Mouse (Mus musculus) hindbrain, embryonic 10.5 days (tissue): ENCODE data around the gene Insig1. TPM values are rescaled to one million over a fixed set of nuclear protein-coding genes. Genes with fewer than 3 reads are reported as not detected.

Experiments used
- DNase-seq: peaks from one replicate; pipeline ENCODE4 v3.0.0-alpha.2; 2017; ENCODE audit warnings: low spot score
- H3K27ac ChIP-seq: fragments of 300-500 bp; sonication (generic); 2 replicates; pipeline ENCODE4 v1.5.1; 2016; ENCODE audit warnings: mild to moderate bottlenecking, moderate library complexity
- H3K27me3 ChIP-seq: fragments of 300-500 bp; sonication (generic); 2 replicates; pipeline ENCODE4 v1.6.1; 2016; ENCODE audit warnings: mild to moderate bottlenecking; ENCODE audit not compliant: poor library complexity, insufficient read depth, severe bottlenecking
- H3K36me3 ChIP-seq: fragments of 300-500 bp; sonication (generic); 2 replicates; pipeline ENCODE4 v1.6.1; 2016; ENCODE audit warnings: mild to moderate bottlenecking, moderate library complexity
- H3K4me1 ChIP-seq: fragments of 300-500 bp; sonication (generic); replicated peaks from 2 replicates; pipeline ENCODE4 v1.6.1; 2016; ENCODE audit warnings: mild to moderate bottlenecking
- H3K4me3 ChIP-seq: fragments of 300-500 bp; sonication (generic); 2 replicates; pipeline ENCODE4 v1.5.1; 2016; ENCODE audit warnings: mild to moderate bottlenecking, moderate library complexity
- H3K9me3 ChIP-seq: fragments of 300-500 bp; sonication (generic); 2 replicates; pipeline ENCODE4 v1.6.1; 2016; ENCODE audit warnings: mild to moderate bottlenecking, moderate library complexity
- WGBS: fragments of 180-500 bp; shearing (Covaris S2); methylation state at CpG from one replicate; pipeline ENCODE4 v1.1.7; 2016; 5-methylcytosine and 5-hydroxymethylcytosine counted together
- polyA plus RNA-seq: library from polyadenylated mRNA; unstranded; fragments of >200 nt; fragmentation: Nextera tagmentation; extraction: Ambion mirVana; gene quantifications from 2 replicates; pipeline ENCODE4 v1.2.1, GENCODE M21; 2016

Gene Insig1
- polyA plus RNA-seq: 105 and 122 TPM in 2 replicates

GRCm38 (mm10) chr5:28070828-28071455 is at the start of gene Insig1:
TSS of gene Insig1 (plus strand) at chr5:28071363.
- WGBS: under 1% methylated on average over 64 of the region's 64 CpGs

GRCm38 (mm10) chr5:28023452-28023851 is 47.7 kb upstream of the Insig1 start:
- H3K4me3 ChIP-seq: no peak overlapping the region
- no peak overlapping the region for H3K27ac ChIP-seq
- H3K36me3 ChIP-seq: no peaks in the 10 kb centered on the region
- H3K4me1 ChIP-seq: no peaks in the 10 kb centered on the region
- DNase-seq: no peak
- 68% methylated on average over 2 of the region's 2 CpGs for WGBS
- 0 out of 2 replicates have a peak, but pooled peaks cover 8% of the 10 kb centered on the region for H3K9me3 ChIP-seq
- H3K27me3 ChIP-seq: no peaks in the 10 kb centered on the region

More at GRCm38 (mm10) chr5:28070828-28071455, at the start of gene Insig1:
- peaks cover 45% of the 10 kb centered on the region for H3K4me1 ChIP-seq
- DNase-seq: peak; percentile 98
- no peaks in the 10 kb centered on the region for H3K9me3 ChIP-seq
- H3K27me3 ChIP-seq: no peaks in the 10 kb centered on the region
- peaks cover 33% of the 10 kb centered on the region for H3K36me3 ChIP-seq
- H3K27ac ChIP-seq: peak within 1 kb of the TSS; percentile 98
- peak within 1 kb of the TSS; percentile 81 for H3K4me3 ChIP-seq

GRCm38 (mm10) chr5:28031577-28032236 is 39.5 kb upstream of the Insig1 start:
- no peaks in the 10 kb centered on the region for H3K9me3 ChIP-seq
- H3K27ac ChIP-seq: no peak overlapping the region
- no peaks in the 10 kb centered on the region for H3K4me1 ChIP-seq
- no peaks in the 10 kb centered on the region for H3K36me3 ChIP-seq
- no peak for DNase-seq
- no peak overlapping the region for H3K4me3 ChIP-seq
- WGBS: 86% methylated on average over 3 of the region's 3 CpGs
- H3K27me3 ChIP-seq: no peaks in the 10 kb centered on the region

GRCm38 (mm10) chr5:28032866-28033265 is 38.3 kb upstream of the Insig1 start:
- no peaks in the 10 kb centered on the region for H3K27me3 ChIP-seq
- H3K4me1 ChIP-seq: peaks cover 9% of the 10 kb centered on the region
- no peaks in the 10 kb centered on the region for H3K9me3 ChIP-seq
- no peak overlapping the region for H3K27ac ChIP-seq
- no peaks in the 10 kb centered on the region for H3K36me3 ChIP-seq
- no peak for DNase-seq
- H3K4me3 ChIP-seq: no peak overlapping the region
- 88% methylated on average over 10 of the region's 10 CpGs for WGBS

GRCm38 (mm10) chr5:28033281-28033680 is 37.9 kb upstream of the Insig1 start:
- H3K4me3 ChIP-seq: no peak overlapping the region
- H3K27ac ChIP-seq: no peak overlapping the region
- no peaks in the 10 kb centered on the region for H3K9me3 ChIP-seq
- peaks cover 13% of the 10 kb centered on the region for H3K4me1 ChIP-seq
- 88% methylated on average over 5 of the region's 5 CpGs for WGBS
- no peaks in the 10 kb centered on the region for H3K36me3 ChIP-seq
- no peaks in the 10 kb centered on the region for H3K27me3 ChIP-seq
- DNase-seq: no peak

- Histone ChIP-seq H3K27ac (no peak overlapping the region), H3K4me1 (peaks cover 14% of the 10 kb centered on the region), H3K4me3 (no peak overlapping the region), H3K9me3 (no peaks in the 10 kb centered on the region), H3K36me3 (no peaks in the 10 kb centered on the region), H3K27me3 (no peaks in the 10 kb centered on the region)
- no peak for DNase-seq
- 93% methylated on average over 5 of the region's 5 CpGs for WGBS
Observed at GRCm38 (mm10) chr5:28033826-28034225, 37.3 kb upstream of the Insig1 start.

GRCm38 (mm10) chr5:28036011-28036410 is 35.2 kb upstream of the Insig1 start:
- Histone ChIP-seq H3K36me3 (no peaks in the 10 kb centered on the region), H3K27ac (no peak overlapping the region), H3K4me1 (peaks cover 14% of the 10 kb centered on the region), H3K4me3 (no peak overlapping the region), H3K9me3 (no peaks in the 10 kb centered on the region), H3K27me3 (no peaks in the 10 kb centered on the region)
- DNase-seq: no peak
- WGBS: 79% methylated on average over 1 of the region's 1 CpGs

GRCm38 (mm10) chr5:28036518-28036917 is 34.6 kb upstream of the Insig1 start:
- H3K36me3 ChIP-seq: no peaks in the 10 kb centered on the region
- no peak overlapping the region for H3K4me3 ChIP-seq
- no peak overlapping the region for H3K27ac ChIP-seq
- H3K27me3 ChIP-seq: no peaks in the 10 kb centered on the region
- H3K9me3 ChIP-seq: no peaks in the 10 kb centered on the region
- no peak for DNase-seq
- peaks cover 14% of the 10 kb centered on the region for H3K4me1 ChIP-seq
- WGBS: 88% methylated on average over 1 of the region's 1 CpGs

- WGBS: 43% methylated on average over 3 of the region's 3 CpGs
- no peak for DNase-seq
- Histone ChIP-seq H3K9me3 (no peaks in the 10 kb centered on the region), H3K4me3 (no peak overlapping the region), H3K36me3 (no peaks in the 10 kb centered on the region), H3K27me3 (no peaks in the 10 kb centered on the region), H3K4me1 (peaks cover 14% of the 10 kb centered on the region), H3K27ac (no peak overlapping the region; the same call in 1 of the 2 replicates)
Observed at GRCm38 (mm10) chr5:28037172-28037591, 34.0 kb upstream of the Insig1 start.

GRCm38 (mm10) chr5:28037639-28038038 is 33.5 kb upstream of the Insig1 start:
- WGBS: 63% methylated on average over 5 of the region's 5 CpGs
- no peak for DNase-seq

GRCm38 (mm10) chr5:28038115-28038514 is 33.0 kb upstream of the Insig1 start:
- 69% methylated on average over 2 of the region's 2 CpGs for WGBS
- Histone ChIP-seq H3K9me3 (no peaks in the 10 kb centered on the region), H3K27me3 (no peaks in the 10 kb centered on the region), H3K4me1 (peaks cover 14% of the 10 kb centered on the region), H3K27ac (no peak overlapping the region), H3K36me3 (no peaks in the 10 kb centered on the region), H3K4me3 (no peak overlapping the region)
- DNase-seq: no peak

More at GRCm38 (mm10) chr5:28037639-28038038, 33.5 kb upstream of the Insig1 start:
- Histone ChIP-seq H3K4me3 (no peak overlapping the region), H3K27me3 (no peaks in the 10 kb centered on the region), H3K27ac (no peak overlapping the region; the same call in 1 of the 2 replicates), H3K9me3 (no peaks in the 10 kb centered on the region), H3K4me1 (peaks cover 14% of the 10 kb centered on the region), H3K36me3 (no peaks in the 10 kb centered on the region)

- 78% methylated on average over 7 of the region's 7 CpGs for WGBS
- no peaks in the 10 kb centered on the region for H3K36me3 ChIP-seq
- H3K9me3 ChIP-seq: peaks cover 11% of the 10 kb centered on the region; the same call in 1 of the 2 replicates
- no peaks in the 10 kb centered on the region for H3K27me3 ChIP-seq
- no peak overlapping the region for H3K4me3 ChIP-seq
- peaks cover 14% of the 10 kb centered on the region for H3K4me1 ChIP-seq
- DNase-seq: no peak
- no peak overlapping the region for H3K27ac ChIP-seq
Observed at GRCm38 (mm10) chr5:28039746-28040655, 31.2 kb upstream of the Insig1 start.
